Mouse (Mus musculus): ENCODE data around the gene Ccdc167. TPM values are rescaled to one million over a fixed set of nuclear protein-coding genes. Genes with fewer than 3 reads are reported as not detected.

The Ccdc167 gene
- polyA plus RNA-seq, 1 experiment from 2014 or later = 17.0 TPM

GRCm38 (mm10) chr17:29710562-29711044, 6.2 kb downstream of the Ccdc167 start:
- Histone ChIP-seq H3K27me3 (ENCODE audit: control insufficient read depth, insufficient read depth, low read length) (no peaks in the 10 kb centered on the region), H3K27ac (ENCODE audit: low read depth, low read length) (no peak overlapping the region), H3K9ac (ENCODE audit: low read length) (no peak overlapping the region), H3K4me2 (no peak overlapping the region), H3K4me1 (ENCODE audit: control insufficient read depth, insufficient read depth, low read length) (peaks cover 19% of the 10 kb centered on the region), H3K4me3 (ENCODE audit: low read depth, low read length) (no peak overlapping the region), H3K9me3 (ENCODE audit: control insufficient read depth, low read length) (no peaks in the 10 kb centered on the region), H3K36me3 (ENCODE audit: control insufficient read depth, insufficient read depth, low read length) (no peaks in the 10 kb centered on the region)
- 84% methylated on average over 11 of the region's 11 CpGs for WGBS
- ATAC-seq (ENCODE audit: low FRiP score) = no peak
- no peak for DNase-seq (ENCODE audit: low spot score, missing footprints)

- H3K9me3 ChIP-seq (ENCODE audit: control insufficient read depth, low read length) = no peaks in the 10 kb centered on the region
- H3K27ac ChIP-seq (ENCODE audit: low read depth, low read length) = no peak overlapping the region
- H3K36me3 ChIP-seq (ENCODE audit: control insufficient read depth, insufficient read depth, low read length) = no peaks in the 10 kb centered on the region
- H3K9ac ChIP-seq (ENCODE audit: low read length) = no peak overlapping the region
- DNase-seq (ENCODE audit: low spot score, missing footprints) = no peak
- no peak overlapping the region for H3K4me3 ChIP-seq (ENCODE audit: low read depth, low read length)
- no peak for ATAC-seq (ENCODE audit: low FRiP score)
- H3K4me2 ChIP-seq = no peak overlapping the region
- peaks cover 19% of the 10 kb centered on the region for H3K4me1 ChIP-seq (ENCODE audit: control insufficient read depth, insufficient read depth, low read length)
- H3K27me3 ChIP-seq (ENCODE audit: control insufficient read depth, insufficient read depth, low read length) = no peaks in the 10 kb centered on the region
- 82% methylated on average over 5 of the region's 5 CpGs for WGBS
These were observed 8.1 kb downstream of the Ccdc167 start for GRCm38 (mm10) chr17:29708783-29709182.

GRCm38 (mm10) chr17:29706981-29707545, 9.8 kb downstream of the Ccdc167 start:
- WGBS = 54% methylated on average over 5 of the region's 5 CpGs

GRCm38 (mm10) chr17:29705881-29706280, 11.0 kb downstream of the Ccdc167 start:
- Histone ChIP-seq H3K4me3 (ENCODE audit: low read depth, low read length) (no peak overlapping the region), H3K4me1 (ENCODE audit: control insufficient read depth, insufficient read depth, low read length) (peaks cover 22% of the 10 kb centered on the region), H3K9ac (ENCODE audit: low read length) (no peak overlapping the region), H3K9me3 (ENCODE audit: control insufficient read depth, low read length) (no peaks in the 10 kb centered on the region), H3K36me3 (ENCODE audit: control insufficient read depth, insufficient read depth, low read length) (peaks cover 11% of the 10 kb centered on the region; the same call in 1 of the 2 replicates), H3K4me2 (no peak overlapping the region), H3K27me3 (ENCODE audit: control insufficient read depth, insufficient read depth, low read length) (no peaks in the 10 kb centered on the region), H3K27ac (ENCODE audit: low read depth, low read length) (no peak overlapping the region)
- WGBS = 92% methylated on average over 5 of the region's 5 CpGs
- no peak for DNase-seq (ENCODE audit: low spot score, missing footprints)
- ATAC-seq (ENCODE audit: low FRiP score) = no peak

More at GRCm38 (mm10) chr17:29706981-29707545, 9.8 kb downstream of the Ccdc167 start:
- Histone ChIP-seq H3K36me3 (ENCODE audit: control insufficient read depth, insufficient read depth, low read length) (0 out of 2 replicates have a peak, but pooled peaks cover 5% of the 10 kb centered on the region), H3K4me3 (ENCODE audit: low read depth, low read length) (no peak overlapping the region), H3K9ac (ENCODE audit: low read length) (peak overlapping the region; percentile 42; the same call in 1 of the 2 replicates), H3K4me2 (no peak overlapping the region), H3K27me3 (ENCODE audit: control insufficient read depth, insufficient read depth, low read length) (no peaks in the 10 kb centered on the region), H3K27ac (ENCODE audit: low read depth, low read length) (no peak overlapping the region; the same call in 1 of the 2 replicates), H3K9me3 (ENCODE audit: control insufficient read depth, low read length) (no peaks in the 10 kb centered on the region), H3K4me1 (ENCODE audit: control insufficient read depth, insufficient read depth, low read length) (peaks cover 22% of the 10 kb centered on the region)
- ATAC-seq (ENCODE audit: low FRiP score) (no peak), DNase-seq (ENCODE audit: low spot score, missing footprints) (no peak)

- no peak overlapping the region for H3K27ac ChIP-seq (ENCODE audit: low read depth, low read length)
- H3K4me1 ChIP-seq (ENCODE audit: control insufficient read depth, insufficient read depth, low read length) = peaks cover 19% of the 10 kb centered on the region
- peak; percentile 92 for DNase-seq (ENCODE audit: low spot score, missing footprints)
- H3K36me3 ChIP-seq (ENCODE audit: control insufficient read depth, insufficient read depth, low read length) = peaks cover 11% of the 10 kb centered on the region; the same call in 1 of the 2 replicates
- WGBS = 39% methylated on average over 3 of the region's 3 CpGs
- no peak overlapping the region for H3K4me2 ChIP-seq
- H3K9me3 ChIP-seq (ENCODE audit: control insufficient read depth, low read length) = no peaks in the 10 kb centered on the region
- no peak overlapping the region for H3K4me3 ChIP-seq (ENCODE audit: low read depth, low read length)
- no peaks in the 10 kb centered on the region for H3K27me3 ChIP-seq (ENCODE audit: control insufficient read depth, insufficient read depth, low read length)
- ATAC-seq (ENCODE audit: low FRiP score) = peak; percentile 42; the same call in 1 of the 2 replicates
- no peak overlapping the region for H3K9ac ChIP-seq (ENCODE audit: low read length)
These were observed 12.1 kb downstream of the Ccdc167 start for GRCm38 (mm10) chr17:29704781-29705180.

- H3K27ac ChIP-seq (ENCODE audit: low read depth, low read length) = no peak overlapping the region
- WGBS = 85% methylated on average over 4 of the region's 4 CpGs
These were observed 13.7 kb downstream of the Ccdc167 start for GRCm38 (mm10) chr17:29702938-29703710.

GRCm38 (mm10) chr17:29700573-29700972, 16.3 kb downstream of the Ccdc167 start:
- no peaks in the 10 kb centered on the region for H3K9me3 ChIP-seq (ENCODE audit: control insufficient read depth, low read length)
- ATAC-seq (ENCODE audit: low FRiP score) (no peak), DNase-seq (ENCODE audit: low spot score, missing footprints) (no peak)
- no peak overlapping the region for H3K9ac ChIP-seq (ENCODE audit: low read length)
- peaks cover 25% of the 10 kb centered on the region for H3K36me3 ChIP-seq (ENCODE audit: control insufficient read depth, insufficient read depth, low read length)
- H3K4me3 ChIP-seq (ENCODE audit: low read depth, low read length) = no peak overlapping the region
- 96% methylated on average over 7 of the region's 7 CpGs for WGBS
- no peaks in the 10 kb centered on the region for H3K27me3 ChIP-seq (ENCODE audit: control insufficient read depth, insufficient read depth, low read length)
- 0 out of 2 replicates have a peak, but pooled peaks cover 3% of the 10 kb centered on the region for H3K4me1 ChIP-seq (ENCODE audit: control insufficient read depth, insufficient read depth, low read length)
- no peak overlapping the region for H3K27ac ChIP-seq (ENCODE audit: low read depth, low read length)
- no peak overlapping the region for H3K4me2 ChIP-seq

More at GRCm38 (mm10) chr17:29702938-29703710, 13.7 kb downstream of the Ccdc167 start:
- Histone ChIP-seq H3K4me2 (no peak overlapping the region), H3K4me3 (ENCODE audit: low read depth, low read length) (no peak overlapping the region), H3K9me3 (ENCODE audit: control insufficient read depth, low read length) (no peaks in the 10 kb centered on the region), H3K9ac (ENCODE audit: low read length) (no peak overlapping the region), H3K27me3 (ENCODE audit: control insufficient read depth, insufficient read depth, low read length) (no peaks in the 10 kb centered on the region), H3K4me1 (ENCODE audit: control insufficient read depth, insufficient read depth, low read length) (peaks cover 11% of the 10 kb centered on the region), H3K36me3 (ENCODE audit: control insufficient read depth, insufficient read depth, low read length) (peaks cover 15% of the 10 kb centered on the region; the same call in 1 of the 2 replicates)
- ATAC-seq (ENCODE audit: low FRiP score) = no peak
- no peak for DNase-seq (ENCODE audit: low spot score, missing footprints)

- Histone ChIP-seq H3K9ac (ENCODE audit: low read length) (no peak overlapping the region), H3K4me2 (no peak overlapping the region), H3K9me3 (ENCODE audit: control insufficient read depth, low read length) (no peaks in the 10 kb centered on the region), H3K36me3 (ENCODE audit: control insufficient read depth, insufficient read depth, low read length) (peaks cover 33% of the 10 kb centered on the region), H3K4me3 (ENCODE audit: low read depth, low read length) (no peak overlapping the region), H3K4me1 (ENCODE audit: control insufficient read depth, insufficient read depth, low read length) (0 out of 2 replicates have a peak, but pooled peaks cover 3% of the 10 kb centered on the region), H3K27me3 (ENCODE audit: control insufficient read depth, insufficient read depth, low read length) (no peaks in the 10 kb centered on the region), H3K27ac (ENCODE audit: low read depth, low read length) (no peak overlapping the region)
- ATAC-seq (ENCODE audit: low FRiP score) (no peak), DNase-seq (ENCODE audit: low spot score, missing footprints) (no peak)
- WGBS = 83% methylated on average over 6 of the region's 6 CpGs
These were observed 18.4 kb downstream of the Ccdc167 start for GRCm38 (mm10) chr17:29698421-29698820.

GRCm38 (mm10) chr17:29696940-29697339, 19.9 kb downstream of the Ccdc167 start:
- peaks cover 28% of the 10 kb centered on the region for H3K36me3 ChIP-seq (ENCODE audit: control insufficient read depth, insufficient read depth, low read length)
- no peak overlapping the region for H3K27ac ChIP-seq (ENCODE audit: low read depth, low read length)
- no peak overlapping the region for H3K4me3 ChIP-seq (ENCODE audit: low read depth, low read length)
- no peak overlapping the region for H3K4me2 ChIP-seq
- no peak for ATAC-seq (ENCODE audit: low FRiP score)
- no peaks in the 10 kb centered on the region for H3K27me3 ChIP-seq (ENCODE audit: control insufficient read depth, insufficient read depth, low read length)
- no peaks in the 10 kb centered on the region for H3K9me3 ChIP-seq (ENCODE audit: control insufficient read depth, low read length)
- H3K4me1 ChIP-seq (ENCODE audit: control insufficient read depth, insufficient read depth, low read length) = no peaks in the 10 kb centered on the region
- no peak for DNase-seq (ENCODE audit: low spot score, missing footprints)
- no peak overlapping the region for H3K9ac ChIP-seq (ENCODE audit: low read length)
- WGBS = 96% methylated on average over 8 of the region's 8 CpGs

Data from midbrain, embryonic 11.5 days (tissue).